Mouse (Mus musculus) heart, adult 18-20 months (tissue): ENCODE results near the gene Slc11a2. TPM values are rescaled to one million over a fixed set of nuclear protein-coding genes. Genes with fewer than 3 reads are reported as not detected.

Experiments
- DNase-seq, 2 experiments: peaks; one replicate each; pipeline ENCODE4 v3.0.0; 2021 to 2022; ENCODE audit warnings: mixed read lengths in 1 of 2
- total RNA-seq, 2 experiments: library from RNA; stranded (reverse); gene quantifications; 2 replicates each; pipeline ENCODE4 v1.2.3; 2021

The Slc11a2 gene
- total RNA-seq, 2 experiments from 2014 or later = 37.8 to 44.5 TPM

- DNase-seq = no peak
Observed at GRCm38 (mm10) chr15:100436112-100436511, 11.2 kb upstream of the Slc11a2 start.

GRCm38 (mm10) chr15:100433234-100433633 lies 8.4 kb upstream of the Slc11a2 start:
- no peak for DNase-seq

- DNase-seq = no peak
Observed at GRCm38 (mm10) chr15:100429959-100430565, 5.2 kb upstream of the Slc11a2 start.

- no peak for DNase-seq
Observed at GRCm38 (mm10) chr15:100428296-100428905, 3.5 kb upstream of the Slc11a2 start.

GRCm38 (mm10) chr15:100423916-100424315 lies 956 bp downstream of the Slc11a2 start:
- no peak for DNase-seq

GRCm38 (mm10) chr15:100422899-100423860 lies 1.7 kb downstream of the Slc11a2 start:
- DNase-seq = peak; percentile 96 to 98

- no peak for DNase-seq
Observed at GRCm38 (mm10) chr15:100422476-100422875, 2.4 kb downstream of the Slc11a2 start.

- DNase-seq = peak in 1 of 2 experiments; percentile 38
Observed at GRCm38 (mm10) chr15:100421758-100422197, 3.1 kb downstream of the Slc11a2 start, which contains the start of gene Gm5475. TSS of gene Gm5475 (plus strand) at chr15:100422147.

GRCm38 (mm10) chr15:100421059-100421757 lies 3.7 kb downstream of the Slc11a2 start:
- DNase-seq = peak; percentile 41 to 60

- DNase-seq = no peak
Observed at GRCm38 (mm10) chr15:100419901-100420745, 4.7 kb downstream of the Slc11a2 start.

- no peak for DNase-seq
Observed at GRCm38 (mm10) chr15:100419311-100419710, 5.6 kb downstream of the Slc11a2 start.

GRCm38 (mm10) chr15:100417854-100418450 lies 6.9 kb downstream of the Slc11a2 start:
- DNase-seq = no peak

- peak in 1 of 2 experiments; percentile 50 for DNase-seq
Observed at GRCm38 (mm10) chr15:100415684-100416083, 9.2 kb downstream of the Slc11a2 start.

- DNase-seq = no peak
Observed at GRCm38 (mm10) chr15:100414942-100415341, 9.9 kb downstream of the Slc11a2 start.

- no peak for DNase-seq
Observed at GRCm38 (mm10) chr15:100414011-100414410, 10.9 kb downstream of the Slc11a2 start.

- no peak for DNase-seq
Observed at GRCm38 (mm10) chr15:100413306-100413705, 11.6 kb downstream of the Slc11a2 start.

GRCm38 (mm10) chr15:100411731-100412130 lies 13.1 kb downstream of the Slc11a2 start:
- DNase-seq = no peak

- no peak for DNase-seq
Observed at GRCm38 (mm10) chr15:100410918-100411672, 13.8 kb downstream of the Slc11a2 start.

GRCm38 (mm10) chr15:100406088-100406487 lies 18.8 kb downstream of the Slc11a2 start:
- no peak for DNase-seq
